Mouse (Mus musculus): ENCODE results near the gene Depdc1a. TPM values are rescaled to one million over a fixed set of nuclear protein-coding genes. Genes with fewer than 3 reads are reported as not detected.
A peak's percentile ranks its signal among the peaks of the same experiment; 100 is the strongest.

Depdc1a gene
- total and polyA plus RNA-seq, 3 experiments = 12.8 to 64.4 (median 32.3) TPM

DNA sequence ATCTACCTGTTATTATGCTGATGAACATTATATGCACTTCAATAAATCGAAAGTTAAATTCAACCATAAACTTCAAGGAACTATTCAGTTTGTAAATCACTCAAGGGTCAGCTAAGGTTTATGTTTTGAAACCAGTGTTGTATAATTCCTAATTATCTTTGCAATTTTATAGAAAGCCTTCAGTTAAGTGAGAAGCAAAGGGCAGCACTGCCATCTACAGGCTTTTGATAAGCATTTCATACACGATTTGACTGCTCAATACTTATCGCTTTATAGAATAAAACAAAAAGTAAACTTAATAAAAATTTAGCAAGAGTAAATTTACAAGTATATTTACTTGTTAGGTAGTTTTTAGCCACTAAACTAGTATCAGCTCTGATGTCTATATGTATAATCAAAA lies 53.1 kb downstream of the Depdc1a start:
- Histone ChIP-seq H3K27ac (ENCODE audit: insufficient read depth, low read depth) (no peak overlapping the region), H3K9me3 (replicated peaks; ENCODE audit: low read length) (no peaks in the 10 kb centered on the region), H3K4me3 (replicated peaks in 1 of 3; ENCODE audit: low read depth in 2 of 3, low read length in 2 of 3, poor library complexity in 1 of 3) (no peak overlapping the region), H3K27me3 (replicated peaks) (no peaks in the 10 kb centered on the region), H3K4me1 (ENCODE audit: control insufficient read depth in 1 of 2, insufficient read depth in 2 of 2) (no peaks in the 10 kb centered on the region), H3K4me2 (ENCODE audit: insufficient read depth, low read depth, poor library complexity, severe bottlenecking) (no peak overlapping the region), H3K79me2 (replicated peaks; ENCODE audit: control insufficient read depth, extremely low read depth, insufficient read depth, poor library complexity, severe bottlenecking) (no peaks in the 10 kb centered on the region), H3K36me3 (replicated peaks in 1 of 2; ENCODE audit: control insufficient read depth in 1 of 2, insufficient read depth in 1 of 2, low read length in 1 of 2) (peaks cover 0 to 7% of the 10 kb centered on the region in 2 experiments), H3K9ac (ENCODE audit: insufficient read depth, low read depth) (no peak overlapping the region)
- peak; percentile 66 for TF ChIP-seq SMC3 (IDR thresholded peaks at IDR 0.05; ENCODE audit: low read depth, low read length)
- no peak for TF ChIP-seq NELFE (IDR thresholded peaks at IDR 0.05; ENCODE audit: low read depth, low read length)
- peak; percentile 12; the same call in 1 of the 2 replicates for TF ChIP-seq ZC3H11A (IDR thresholded peaks at IDR 0.05; ENCODE audit: low read depth, low read length)
- peak in 1 of 2 experiments; percentile 75; a peak in 2 of 4 replicates for TF ChIP-seq CTCF (conservative IDR thresholded peaks at IDR 0.05 in 1 of 2, IDR thresholded peaks at IDR 0.05 in 1 of 2; ENCODE audit: low read depth in 2 of 2, low read length in 2 of 2)
- TF ChIP-seq RAD21 (IDR thresholded peaks at IDR 0.05; ENCODE audit: low read depth, low read length) = peak; percentile 90
- no peak for TF ChIP-seq NRF1 (IDR thresholded peaks at IDR 0.05; ENCODE audit: low read depth, low read length)
- no peak for TF ChIP-seq MYC (IDR thresholded peaks at IDR 0.05; ENCODE audit: low read depth, low read length)
- dilution Hi-C loops (cut with MboI; ENCODE audit: extremely low pct_ligation_motif_present, extremely low pct_unique_long_range_greater_than_20kb, low sequenced_read_pairs) (no loop called here), in situ Hi-C loops (cut with MboI; ENCODE audit: low pct_ligation_motif_present, low pct_unique_long_range_greater_than_20kb, low sequenced_read_pairs) (loop anchor here (25.0 kb wide), 1 partner anchor 1161 kb away; no protein-coding TSS in a partner anchor)
- DNase-seq (ENCODE audit: extremely low read depth) = peak; percentile 45

DNA sequence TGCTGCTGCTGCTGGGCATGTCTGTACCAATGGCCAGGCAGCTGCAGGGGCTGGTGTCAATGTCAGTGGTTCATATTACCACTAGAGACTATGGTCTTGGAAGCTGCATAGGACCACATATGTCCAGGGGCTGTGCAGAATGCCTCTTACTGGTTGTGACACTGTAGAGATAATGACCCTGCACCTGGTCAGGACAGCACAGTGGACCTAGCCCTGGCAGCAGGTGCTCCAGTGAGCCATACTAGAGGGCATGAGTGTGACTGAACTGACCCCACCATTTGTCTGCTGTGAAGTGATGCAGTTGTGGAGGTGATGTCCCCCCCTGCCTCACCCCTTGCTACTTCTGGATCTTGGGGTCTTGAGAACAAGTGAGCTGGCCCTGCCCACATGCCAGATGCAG lies 55.0 kb downstream of the Depdc1a start:
- TF ChIP-seq POLR2A (IDR thresholded peaks at IDR 0.05; ENCODE audit: low read depth, low read length) (no peak), JUN (IDR thresholded peaks at IDR 0.05; ENCODE audit: insufficient read depth, low read depth, low read length) (no peak), ZC3H11A (IDR thresholded peaks at IDR 0.05; ENCODE audit: low read depth, low read length) (no peak), USF1 (IDR thresholded peaks at IDR 0.05; ENCODE audit: low read depth, low read length) (no peak)
- no peak overlapping the region for H3K27ac ChIP-seq (ENCODE audit: insufficient read depth, low read depth)
- dilution Hi-C loops (cut with MboI; ENCODE audit: extremely low pct_ligation_motif_present, extremely low pct_unique_long_range_greater_than_20kb, low sequenced_read_pairs) (no loop called here), in situ Hi-C loops (cut with MboI; ENCODE audit: low pct_ligation_motif_present, low pct_unique_long_range_greater_than_20kb, low sequenced_read_pairs) (no loop called here)
- H3K36me3 ChIP-seq (replicated peaks in 1 of 2; ENCODE audit: control insufficient read depth in 1 of 2, insufficient read depth in 1 of 2, low read length in 1 of 2) = peaks cover 0 to 7% of the 10 kb centered on the region in 2 experiments
- no peak overlapping the region for H3K4me2 ChIP-seq (ENCODE audit: insufficient read depth, low read depth, poor library complexity, severe bottlenecking)
- H3K9ac ChIP-seq (ENCODE audit: insufficient read depth, low read depth) = no peak overlapping the region
- no peak for DNase-seq (ENCODE audit: extremely low read depth)
- H3K79me2 ChIP-seq (replicated peaks; ENCODE audit: control insufficient read depth, extremely low read depth, insufficient read depth, poor library complexity, severe bottlenecking) = no peaks in the 10 kb centered on the region
- H3K4me3 ChIP-seq (replicated peaks in 1 of 3; ENCODE audit: low read depth in 2 of 3, low read length in 2 of 3, poor library complexity in 1 of 3) = no peak overlapping the region
- H3K27me3 ChIP-seq (replicated peaks) = no peaks in the 10 kb centered on the region
- no peaks in the 10 kb centered on the region for H3K9me3 ChIP-seq (replicated peaks; ENCODE audit: low read length)
- H3K4me1 ChIP-seq (ENCODE audit: control insufficient read depth in 1 of 2, insufficient read depth in 2 of 2) = no peaks in the 10 kb centered on the region

Other genes starting within 250 kb of the Depdc1a start
- not detected in 2 replicates for gene Rpe65, start 103.7 kb downstream of the Depdc1a start, total RNA-seq (2012; rRNA removed)
- not detected in 2 replicates for gene Rpe65, start 103.7 kb downstream of the Depdc1a start, total RNA-seq (2014; rRNA removed)
- not detected in 2 replicates for gene Rpe65, start 103.7 kb downstream of the Depdc1a start, polyA plus RNA-seq (2012; ENCODE audit: insufficient read length, low read depth)

Data from CH12.LX (cell line).